Mouse (Mus musculus): ENCODE results near the gene Serpina3a. TPM values are rescaled to one million over a fixed set of nuclear protein-coding genes. Genes with fewer than 3 reads are reported as not detected.

Serpina3a gene
- polyA plus RNA-seq, 1 experiment from 2014 or later, result 0.09 TPM

GRCm38 (mm10) chr12:104114921-104115579 is 2.5 kb downstream of the Serpina3a start:
- Histone ChIP-seq H3K9me3 (ENCODE audit: control insufficient read depth) (no peaks in the 10 kb centered on the region), H3K9ac (ENCODE audit: low read depth, low read length) (no peak overlapping the region), H3K27me3 (replicated peaks; ENCODE audit: control insufficient read depth, insufficient read depth, low read length) (no peaks in the 10 kb centered on the region), H3K36me3 (ENCODE audit: control insufficient read depth, insufficient read depth) (no peaks in the 10 kb centered on the region), H3K4me1 (replicated peaks; ENCODE audit: control insufficient read depth, insufficient read depth, low read length) (no peaks in the 10 kb centered on the region), H3K27ac (ENCODE audit: low read depth, low read length) (no peak overlapping the region), H3K4me3 (ENCODE audit: low read depth, low read length) (no peak overlapping the region), H3K4me2 (replicated peaks; ENCODE audit: low read depth) (no peak overlapping the region)
- ATAC-seq, result no peak
- 31% methylated on average over 3 of the region's 3 CpGs for WGBS
- no peak for TF ChIP-seq CTCF (IDR thresholded peaks at IDR 0.05; ENCODE audit: low read depth)

DNA sequence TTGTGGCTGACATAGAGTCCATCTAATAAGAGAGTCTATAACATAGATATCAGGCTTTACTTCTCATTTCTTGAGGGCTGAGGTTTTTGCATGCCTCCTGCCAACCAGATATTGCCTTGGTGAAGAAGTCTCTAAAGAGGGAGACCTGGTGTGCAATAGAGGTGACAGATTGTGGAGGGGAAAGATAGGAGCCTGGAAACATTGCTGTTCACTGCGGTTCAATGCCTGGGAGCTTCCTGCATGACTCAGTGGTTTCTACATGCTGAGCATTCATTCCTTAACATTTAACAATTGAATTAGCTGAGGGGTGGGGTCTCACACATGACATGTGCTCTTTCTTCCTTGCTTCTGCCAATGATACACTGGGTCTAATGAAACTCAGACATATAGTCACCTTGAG is 10.6 kb downstream of the Serpina3a start:
- H3K4me3 ChIP-seq (ENCODE audit: low read depth, low read length), result no peak overlapping the region
- H3K4me2 ChIP-seq (replicated peaks; ENCODE audit: low read depth), result no peak overlapping the region
- no peaks in the 10 kb centered on the region for H3K27me3 ChIP-seq (replicated peaks; ENCODE audit: control insufficient read depth, insufficient read depth, low read length)
- H3K36me3 ChIP-seq (ENCODE audit: control insufficient read depth, insufficient read depth), result no peaks in the 10 kb centered on the region
- no peaks in the 10 kb centered on the region for H3K4me1 ChIP-seq (replicated peaks; ENCODE audit: control insufficient read depth, insufficient read depth, low read length)
- TF ChIP-seq CTCF (IDR thresholded peaks at IDR 0.05; ENCODE audit: low read depth), result no peak
- no peak overlapping the region for H3K9ac ChIP-seq (ENCODE audit: low read depth, low read length)
- 54% methylated on average over 1 of the region's 1 CpGs for WGBS
- no peak overlapping the region for H3K27ac ChIP-seq (ENCODE audit: low read depth, low read length)
- H3K9me3 ChIP-seq (ENCODE audit: control insufficient read depth), result no peaks in the 10 kb centered on the region
- ATAC-seq, result no peak

DNA sequence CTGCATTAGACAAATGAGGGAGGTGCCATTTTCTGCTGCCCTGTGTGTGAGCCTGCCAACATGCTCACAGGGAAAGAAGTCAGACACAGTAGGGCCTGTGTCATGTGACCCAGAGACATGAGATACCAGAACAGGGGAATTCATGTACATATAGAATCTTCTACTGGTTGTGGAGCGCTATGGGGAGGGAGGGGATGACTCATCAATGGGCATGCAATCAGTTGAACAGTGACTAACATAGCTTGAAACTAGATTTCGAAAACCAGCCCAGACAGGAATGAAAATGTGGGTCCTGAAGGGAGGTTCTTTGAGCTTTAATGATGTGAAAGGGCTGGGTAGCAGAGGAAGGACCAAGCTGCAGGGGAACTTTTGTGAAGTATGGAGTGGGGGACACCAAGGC is 11.5 kb downstream of the Serpina3a start:
- no peak for TF ChIP-seq CTCF (IDR thresholded peaks at IDR 0.05; ENCODE audit: low read depth)
- no peak overlapping the region for H3K4me3 ChIP-seq (ENCODE audit: low read depth, low read length)
- H3K9me3 ChIP-seq (ENCODE audit: control insufficient read depth), result no peaks in the 10 kb centered on the region
- no peaks in the 10 kb centered on the region for H3K4me1 ChIP-seq (replicated peaks; ENCODE audit: control insufficient read depth, insufficient read depth, low read length)
- ATAC-seq, result no peak
- H3K9ac ChIP-seq (ENCODE audit: low read depth, low read length), result no peak overlapping the region
- H3K27ac ChIP-seq (ENCODE audit: low read depth, low read length), result no peak overlapping the region
- 67% methylated on average over 2 of the region's 2 CpGs for WGBS
- H3K27me3 ChIP-seq (replicated peaks; ENCODE audit: control insufficient read depth, insufficient read depth, low read length), result no peaks in the 10 kb centered on the region
- no peaks in the 10 kb centered on the region for H3K36me3 ChIP-seq (ENCODE audit: control insufficient read depth, insufficient read depth)
- no peak overlapping the region for H3K4me2 ChIP-seq (replicated peaks; ENCODE audit: low read depth)

DNA sequence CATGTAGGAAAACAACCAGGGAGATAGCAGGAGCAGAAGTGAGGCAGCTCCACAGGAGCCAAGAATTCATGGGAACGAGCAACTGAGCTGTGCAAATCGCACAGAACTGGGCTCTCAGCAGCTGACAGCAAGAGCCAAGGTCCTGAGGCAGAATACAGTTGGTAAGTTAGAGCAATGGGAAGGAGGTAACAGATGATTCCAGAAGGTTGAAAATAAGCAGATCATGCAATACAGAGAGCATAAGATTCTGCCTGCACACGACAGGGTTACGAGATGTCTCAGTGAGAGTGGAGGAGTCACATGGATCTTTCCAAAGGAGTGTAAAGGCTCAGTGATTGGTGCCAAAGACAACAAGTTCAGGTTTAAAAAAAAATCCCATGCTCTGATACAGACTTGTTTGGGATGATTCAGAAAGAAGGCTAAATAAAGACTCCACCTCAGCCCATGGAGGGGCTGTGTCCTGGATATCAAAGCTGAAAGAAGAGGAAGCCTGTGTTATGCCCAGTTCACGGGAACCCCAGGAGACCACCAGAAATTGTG is 12.6 kb downstream of the Serpina3a start:
- Histone ChIP-seq H3K36me3 (ENCODE audit: control insufficient read depth, insufficient read depth) (no peaks in the 10 kb centered on the region), H3K27me3 (replicated peaks; ENCODE audit: control insufficient read depth, insufficient read depth, low read length) (no peaks in the 10 kb centered on the region), H3K9me3 (ENCODE audit: control insufficient read depth) (no peaks in the 10 kb centered on the region), H3K4me2 (replicated peaks; ENCODE audit: low read depth) (no peak overlapping the region), H3K4me1 (replicated peaks; ENCODE audit: control insufficient read depth, insufficient read depth, low read length) (no peaks in the 10 kb centered on the region), H3K4me3 (ENCODE audit: low read depth, low read length) (no peak overlapping the region), H3K9ac (ENCODE audit: low read depth, low read length) (no peak overlapping the region), H3K27ac (ENCODE audit: low read depth, low read length) (no peak overlapping the region)
- WGBS, result 75% methylated on average over 5 of the region's 5 CpGs
- no peak for ATAC-seq
- no peak for TF ChIP-seq CTCF (IDR thresholded peaks at IDR 0.05; ENCODE audit: low read depth)

DNA sequence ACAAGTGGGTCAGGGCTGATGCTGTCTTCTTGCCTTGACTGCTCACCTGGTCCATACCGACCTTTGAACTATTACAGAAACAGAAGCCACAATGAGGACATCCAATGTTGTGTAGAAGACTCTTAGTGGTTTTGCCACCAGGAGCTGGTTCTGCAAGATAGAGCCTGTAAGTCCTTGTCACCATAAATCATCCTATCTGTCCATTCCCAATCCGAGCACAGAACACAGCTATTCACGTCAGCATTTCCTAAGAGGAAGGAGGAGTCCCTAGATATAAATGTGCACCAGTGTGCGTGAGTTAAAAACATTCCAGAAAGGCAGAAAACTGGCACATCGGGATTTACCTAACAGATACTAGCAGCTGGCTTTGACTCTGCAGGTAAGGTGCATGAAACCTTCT is 15.2 kb downstream of the Serpina3a start, which contains the start of gene Serpina3b:
Gene Serpina3b (plus strand): TSS at position 301 of the 400 bp plus-strand sequence.
- no peak within 1 kb of the TSS for H3K4me2 ChIP-seq (replicated peaks; ENCODE audit: low read depth)
- 58% methylated on average over 5 of the region's 5 CpGs for WGBS
- no peak within 1 kb of the TSS for H3K9ac ChIP-seq (ENCODE audit: low read depth, low read length)

GRCm38 (mm10) chr12:104131041-104131440 is 18.5 kb downstream of the Serpina3a start:
- Histone ChIP-seq H3K27ac (ENCODE audit: low read depth, low read length) (no peak overlapping the region), H3K4me3 (ENCODE audit: low read depth, low read length) (no peak overlapping the region), H3K27me3 (replicated peaks; ENCODE audit: control insufficient read depth, insufficient read depth, low read length) (peaks cover 7% of the 10 kb centered on the region; the same call in 1 of the 2 replicates), H3K36me3 (ENCODE audit: control insufficient read depth, insufficient read depth) (no peaks in the 10 kb centered on the region), H3K9ac (ENCODE audit: low read depth, low read length) (no peak overlapping the region), H3K4me1 (replicated peaks; ENCODE audit: control insufficient read depth, insufficient read depth, low read length) (no peaks in the 10 kb centered on the region), H3K4me2 (replicated peaks; ENCODE audit: low read depth) (no peak overlapping the region), H3K9me3 (ENCODE audit: control insufficient read depth) (no peaks in the 10 kb centered on the region)
- ATAC-seq, result no peak
- TF ChIP-seq CTCF (IDR thresholded peaks at IDR 0.05; ENCODE audit: low read depth), result no peak

More for the DNA sequence above, 15.2 kb downstream of the Serpina3a start, which contains the start of gene Serpina3b:
- ATAC-seq, result no peak
- no peak within 1 kb of the TSS for H3K4me3 ChIP-seq (ENCODE audit: low read depth, low read length)
- H3K36me3 ChIP-seq (ENCODE audit: control insufficient read depth, insufficient read depth), result no peaks in the 10 kb centered on the region
- H3K9me3 ChIP-seq (ENCODE audit: control insufficient read depth), result no peaks in the 10 kb centered on the region
- no peaks in the 10 kb centered on the region for H3K4me1 ChIP-seq (replicated peaks; ENCODE audit: control insufficient read depth, insufficient read depth, low read length)
- no peak for TF ChIP-seq CTCF (IDR thresholded peaks at IDR 0.05; ENCODE audit: low read depth)
- no peak within 1 kb of the TSS for H3K27ac ChIP-seq (ENCODE audit: low read depth, low read length)
- H3K27me3 ChIP-seq (replicated peaks; ENCODE audit: control insufficient read depth, insufficient read depth, low read length), result no peaks in the 10 kb centered on the region

Measured in intestine, postnatal 0 days (tissue).